Mouse (Mus musculus) CH12.LX (cell line): ENCODE results near the gene Pak1ip1. TPM values are rescaled to one million over a fixed set of nuclear protein-coding genes. Genes with fewer than 3 reads are reported as not detected.
"Not testable (repeated sequence)": the region's sequence is repeated elsewhere in the genome, so short reads cannot be mapped to it uniquely, and the experiment has no call there.

ENCODE experiments used
- DNase-seq: peaks from one replicate; pipeline ENCODE4 v3.0.0-alpha.2; 2013; ENCODE audit errors: extremely low read depth
- H3K27ac ChIP-seq: 2 replicates; pipeline ENCODE4 v1.5.1; 2012; ENCODE audit warnings: low read depth, mild to moderate bottlenecking, control low read depth, moderate library complexity; ENCODE audit not compliant: insufficient read depth
- H3K27me3 ChIP-seq: replicated peaks from 2 replicates; pipeline ENCODE3; 2012; ENCODE audit warnings: inconsistent platforms
- H3K36me3 ChIP-seq, 2 experiments: replicated peaks in 1 of 2; 2 replicates each; pipeline versions ENCODE3 to v1.6.1; 2012; ENCODE audit warnings: inconsistent platforms in 1 of 2, low read length in 1 of 2, mild to moderate bottlenecking in 1 of 2, mixed read lengths in 1 of 2, moderate library complexity in 1 of 2; ENCODE audit not compliant: control insufficient read depth in 1 of 2, insufficient read depth in 1 of 2
- H3K4me1 ChIP-seq, 2 experiments: 2 replicates each; pipeline ENCODE4 v1.6.1; 2012; ENCODE audit warnings: inconsistent platforms in 1 of 2, moderate library complexity in 1 of 2; ENCODE audit not compliant: insufficient read depth in 2 of 2, control insufficient read depth in 1 of 2
- H3K4me2 ChIP-seq: 2 replicates; pipeline ENCODE4 v1.6.1; 2012; ENCODE audit warnings: low read depth, mild to moderate bottlenecking, control low read depth; ENCODE audit not compliant: poor library complexity, insufficient read depth, severe bottlenecking
- H3K4me3 ChIP-seq, 3 experiments: fragments of 150-350 bp in 1 of 3; sonication (generic) in 1 of 3; replicated peaks in 1 of 3; 2 replicates each; pipeline versions ENCODE3 to v1.5.1; 2011 to 2012; ENCODE audit warnings: low read depth in 2 of 3, low read length in 2 of 3, mild to moderate bottlenecking in 2 of 3, moderate library complexity in 2 of 3, control low read depth in 1 of 3, improper control_type of control experiment in 1 of 3, inconsistent platforms in 1 of 3, mixed read lengths in 1 of 3; ENCODE audit not compliant: poor library complexity in 1 of 3
- H3K79me2 ChIP-seq: replicated peaks from 2 replicates; pipeline ENCODE4 v1.6.1; 2012; ENCODE audit warnings: mild to moderate bottlenecking, moderate library complexity; ENCODE audit not compliant: control insufficient read depth, poor library complexity, insufficient read depth, severe bottlenecking; ENCODE audit errors: extremely low read depth
- H3K9ac ChIP-seq: 2 replicates; pipeline ENCODE4 v1.6.1; 2012; ENCODE audit warnings: low read depth, mild to moderate bottlenecking, control low read depth, moderate library complexity; ENCODE audit not compliant: insufficient read depth
- H3K9me3 ChIP-seq: replicated peaks from 2 replicates; pipeline ENCODE3; 2012; ENCODE audit warnings: low read length, inconsistent platforms, mixed read lengths
- E2F4 ChIP-seq: IDR thresholded peaks from 2 replicates; pipeline ENCODE4 v1.6.1; 2011; ENCODE audit warnings: low read depth, low read length, improper control_type of control experiment; ENCODE audit not compliant: insufficient replicate concordance
- EP300 ChIP-seq: IDR thresholded peaks from 2 replicates; pipeline ENCODE4 v1.6.1; 2011; ENCODE audit warnings: low read length, improper control_type of control experiment
- IRF4 ChIP-seq: IDR thresholded peaks from 2 replicates; pipeline ENCODE4 v1.6.1; 2014; ENCODE audit warnings: low read depth, mild to moderate bottlenecking, inconsistent platforms, low read length, improper control_type of control experiment
- MAFK ChIP-seq: IDR thresholded peaks from 2 replicates; pipeline ENCODE4 v1.6.1; 2011; ENCODE audit warnings: low read length, improper control_type of control experiment; ENCODE audit not compliant: insufficient replicate concordance
- MAX ChIP-seq: IDR thresholded peaks from 2 replicates; pipeline ENCODE4 v1.6.1; 2011; ENCODE audit warnings: low read length, improper control_type of control experiment
- MEF2A ChIP-seq: IDR thresholded peaks from 2 replicates; pipeline ENCODE4 v1.6.1; 2014; ENCODE audit warnings: low read depth, mild to moderate bottlenecking, inconsistent platforms, low read length, improper control_type of control experiment, borderline replicate concordance
- MXI1 ChIP-seq: IDR thresholded peaks from 2 replicates; pipeline ENCODE4 v1.6.1; 2011; ENCODE audit warnings: mild to moderate bottlenecking, low read depth, low read length, improper control_type of control experiment
- NELFE ChIP-seq: IDR thresholded peaks from 2 replicates; pipeline ENCODE4 v1.6.1; 2011; ENCODE audit warnings: low read depth, low read length, improper control_type of control experiment
- NRF1 ChIP-seq: IDR thresholded peaks from 2 replicates; pipeline ENCODE4 v1.6.1; 2014; ENCODE audit warnings: low read depth, mild to moderate bottlenecking, inconsistent platforms, low read length, improper control_type of control experiment, moderate library complexity
- PAX5 ChIP-seq: IDR thresholded peaks from 2 replicates; pipeline ENCODE4 v1.6.1; 2012; ENCODE audit warnings: low read length, inconsistent platforms, mixed read lengths
- POLR2AphosphoS2 ChIP-seq: IDR thresholded peaks from 2 replicates; pipeline ENCODE4 v1.6.1; 2011; ENCODE audit warnings: low read depth, low read length, improper control_type of control experiment
- TCF12 ChIP-seq: IDR thresholded peaks from 2 replicates; pipeline ENCODE4 v1.6.1; 2014; ENCODE audit warnings: low read depth, mild to moderate bottlenecking, inconsistent platforms, low read length, improper control_type of control experiment
- USF1 ChIP-seq: IDR thresholded peaks from 2 replicates; pipeline ENCODE4 v1.6.1; 2014; ENCODE audit warnings: low read depth, mild to moderate bottlenecking, inconsistent platforms, low read length, improper control_type of control experiment
- USF2 ChIP-seq: conservative IDR thresholded peaks from 2 replicates; pipeline ENCODE4 v1.6.1; 2011; ENCODE audit warnings: low read depth, low read length, improper control_type of control experiment
- ZC3H11A ChIP-seq: IDR thresholded peaks from 2 replicates; pipeline ENCODE4 v1.6.1; 2012; ENCODE audit warnings: low read depth, mild to moderate bottlenecking, inconsistent platforms, low read length, improper control_type of control experiment
- dilution Hi-C: fragments of 300-500 bp; cut with MboI; formaldehyde crosslinking; loops from 2 replicates; pipeline ENCODE4 v1.14.3; 2020; ENCODE audit warnings: low sequenced_read_pairs; ENCODE audit not compliant: extremely low pct_unique_long_range_greater_than_20kb, extremely low pct_ligation_motif_present
- in situ Hi-C: fragments of 300-500 bp; cut with MboI; formaldehyde crosslinking; loops from 3 replicates; pipeline ENCODE4 v1.14.3; 2019; ENCODE audit warnings: low sequenced_read_pairs, low pct_ligation_motif_present, low pct_unique_long_range_greater_than_20kb, mixed read lengths
- polyA plus RNA-seq: library from polyadenylated mRNA; unstranded; fragments of >175 nt; gene quantifications from 2 replicates; pipeline ENCODE4 v1.2.1, GENCODE M21; 2012; ENCODE audit warnings: low read depth; ENCODE audit not compliant: insufficient read length
- total RNA-seq, 2 experiments: library from RNA; depleted of rRNA; stranded (reverse); fragments of 300-350 nt in 1 of 2; fragments of >200 nt in 1 of 2; gene quantifications; 2 replicates each; pipeline ENCODE4 v1.2.3; 2012 to 2014

Pak1ip1 gene
- total and polyA plus RNA-seq, 3 experiments = 54.8 to 81.9 (median 66.1) TPM

- in situ Hi-C loops = no loop called here
- peaks cover 0 to 3% of the 10 kb centered on the region in 2 experiments; a peak in 1 of 4 replicates for H3K4me1 ChIP-seq
- no peaks in the 10 kb centered on the region for H3K27me3 ChIP-seq
- TF ChIP-seq E2F4 = no peak
- TF ChIP-seq IRF4 = no peak
- no peak for TF ChIP-seq MXI1
- no peak for TF ChIP-seq MEF2A
- no peak for TF ChIP-seq POLR2AphosphoS2
- TF ChIP-seq USF1 = no peak
- TF ChIP-seq EP300 = no peak
- TF ChIP-seq USF2 = no peak
- no peak for TF ChIP-seq NRF1
- no peak for TF ChIP-seq TCF12
- TF ChIP-seq MAX = no peak
- no peak for TF ChIP-seq NELFE
- TF ChIP-seq MAFK = no peak
- TF ChIP-seq ZC3H11A = no peak
- TF ChIP-seq PAX5 = no peak
- TF ChIP-seq, all 38 proteins: peak for 0
- Histone ChIP-seq H3K4me3 (no peak overlapping the region), H3K9ac (no peak overlapping the region), H3K9me3 (no peaks in the 10 kb centered on the region), H3K27ac (no peak overlapping the region), H3K4me2 (no peak overlapping the region), H3K36me3 (no peaks in the 10 kb centered on the region), H3K79me2 (no peaks in the 10 kb centered on the region)
- dilution Hi-C loops = no loop called here
- DNase-seq = no peak
Observed at GRCm38 (mm10) chr13:40994487-40995263, 6.1 kb upstream of the Pak1ip1 start.

GRCm38 (mm10) chr13:40998537-40998936 is 2.3 kb upstream of the Pak1ip1 start:
- H3K4me2 ChIP-seq, H3K4me3 ChIP-seq, DNase-seq, H3K27ac ChIP-seq, dilution Hi-C loops, H3K9me3 ChIP-seq, in situ Hi-C loops, H3K9ac ChIP-seq, H3K36me3 ChIP-seq, H3K27me3 ChIP-seq: not testable (repeated sequence)
- H3K79me2 ChIP-seq = peaks cover 20% of the 10 kb centered on the region
- peaks cover 3 to 19% of the 10 kb centered on the region in 2 experiments; a peak in 3 of 4 replicates for H3K4me1 ChIP-seq
